Mouse (Mus musculus) naive thymus-derived CD4-positive, alpha-beta T cell, adult 5 months (primary cell): ENCODE measurements around the gene Perm1. TPM values are rescaled to one million over a fixed set of nuclear protein-coding genes. Genes with fewer than 3 reads are reported as not detected.

ENCODE experiments used
- polyA plus RNA-seq: library from polyadenylated mRNA; unstranded; fragments of 100-300 nt; shearing (Covaris generic); gene quantifications from one replicate; pipeline ENCODE4 v1.2.1, GENCODE M21; 2017

Perm1 gene
- 0.70 TPM for polyA plus RNA-seq

GRCm38 (mm10) chr4:156215649-156216048 lies at the start of gene Perm1:
Perm1 (plus strand) TSS chr4:156215868.

GRCm38 (mm10) chr4:156197131-156197828 lies 18.4 kb upstream of the Perm1 start, which contains the start of gene Agrn:
Agrn (minus strand) TSS chr4:156197488.

GRCm38 (mm10) chr4:156200623-156201475 lies 14.8 kb upstream of the Perm1 start, which contains the start of gene Isg15:
Isg15 (minus strand) TSS chr4:156200818.

GRCm38 (mm10) chr4:156203001-156203412 lies 12.7 kb upstream of the Perm1 start, which contains the start of gene AW011738:
AW011738 (plus strand) TSS chr4:156203304.

GRCm38 (mm10) chr4:156234701-156235213 lies 19.1 kb downstream of the Perm1 start, which contains the start of gene Plekhn1:
Plekhn1 (minus strand) TSS chr4:156234857.

GRCm38 (mm10) chr4:156235808-156236533 lies 20.3 kb downstream of the Perm1 start, which contains the start of gene Noc2l:
Noc2l (plus strand) TSS chr4:156236010.

GRCm38 (mm10) chr4:156255078-156255839 lies 39.6 kb downstream of the Perm1 start, which contains the start of gene Samd11:
Samd11 (minus strand) TSS chr4:156255657.

Other genes with a start within 250 kb of the Perm1 start
- gene B3galt6, start 223.2 kb upstream of the Perm1 start, polyA plus RNA-seq, result 7.8 TPM
- gene Sdf4, start 223.0 kb upstream of the Perm1 start, polyA plus RNA-seq, result 401 TPM
- gene Tnfrsf4, start 202.0 kb upstream of the Perm1 start, polyA plus RNA-seq, result 109 TPM
- 279 TPM for gene Tnfrsf18, start 189.7 kb upstream of the Perm1 start, polyA plus RNA-seq
- 0.15 TPM for gene Ttll10, start 156.5 kb upstream of the Perm1 start, polyA plus RNA-seq
- gene 9430015G10Rik, start 105.9 kb upstream of the Perm1 start, polyA plus RNA-seq, result 34.5 TPM
- 0.16 TPM for gene Rnf223, start 85.4 kb upstream of the Perm1 start, polyA plus RNA-seq
- gene Agrn, start 18.4 kb upstream of the Perm1 start, polyA plus RNA-seq, result 4.8 TPM
- gene Isg15, start 15.1 kb upstream of the Perm1 start, polyA plus RNA-seq, result 11.7 TPM
- 11.7 TPM for gene AW011738, start 12.6 kb upstream of the Perm1 start, polyA plus RNA-seq
- 38.5 TPM for gene Plekhn1, start 19.0 kb downstream of the Perm1 start, polyA plus RNA-seq
- gene Noc2l, start 20.1 kb downstream of the Perm1 start, polyA plus RNA-seq, result 136 TPM
- 0.36 TPM for gene Samd11, start 39.8 kb downstream of the Perm1 start, polyA plus RNA-seq
- gene Vmn2r-ps159, start 115.2 kb downstream of the Perm1 start, polyA plus RNA-seq, result not detected